Mouse (Mus musculus): Measurements from ENCODE around the gene Prr19. TPM values are rescaled to one million over a fixed set of nuclear protein-coding genes. Genes with fewer than 3 reads are reported as not detected.

Gene Prr19
- polyA plus RNA-seq, 2 experiments = 0.04 TPM; not detected in 1

GRCm38 (mm10) chr7:25313325-25313724 lies 12.1 kb downstream of the Prr19 start:
- no peak for TF ChIP-seq CTCF (IDR thresholded peaks at IDR 0.05; ENCODE audit: low read depth)
- no peak for TF ChIP-seq EP300 (IDR thresholded peaks at IDR 0.05; ENCODE audit: low read depth)
- ATAC-seq (ENCODE audit: insufficient read depth) = no peak
- H3K4me2 ChIP-seq (ENCODE audit: low read depth) = no peak overlapping the region
- no peak for DNase-seq (ENCODE audit: low read depth in 3 of 3, low spot score in 3 of 3)
- WGBS (ENCODE audit: insufficient replicate concordance) = 32% methylated on average over 7 of the region's 7 CpGs
- H3K27me3 ChIP-seq (ENCODE audit: control insufficient read depth, insufficient read depth, low read length) = peaks cover 59% of the 10 kb centered on the region
- no peak overlapping the region for H3K9ac ChIP-seq (replicated peaks)
- no peaks in the 10 kb centered on the region; a peak in 1 of 4 replicates for H3K4me1 ChIP-seq (replicated peaks; ENCODE audit: control insufficient read depth in 2 of 2, insufficient read depth in 2 of 2, low read length in 1 of 2)
- H3K36me3 ChIP-seq (replicated peaks; ENCODE audit: control insufficient read depth, insufficient read depth, low read depth) = no peaks in the 10 kb centered on the region
- H3K9me3 ChIP-seq (ENCODE audit: control insufficient read depth, low read length) = no peaks in the 10 kb centered on the region
- no peak overlapping the region for H3K4me3 ChIP-seq (ENCODE audit: insufficient read depth in 1 of 2, low read depth in 2 of 2, low read length in 2 of 2)
- H3K27ac ChIP-seq = no peak overlapping the region

GRCm38 (mm10) chr7:25314606-25315305 lies 13.5 kb downstream of the Prr19 start:
- TF ChIP-seq CTCF (IDR thresholded peaks at IDR 0.05; ENCODE audit: low read depth) (no peak), EP300 (IDR thresholded peaks at IDR 0.05; ENCODE audit: low read depth) (no peak)
- H3K27me3 ChIP-seq (ENCODE audit: control insufficient read depth, insufficient read depth, low read length) = peaks cover 57% of the 10 kb centered on the region
- no peaks in the 10 kb centered on the region for H3K9me3 ChIP-seq (ENCODE audit: control insufficient read depth, low read length)
- H3K4me1 ChIP-seq (replicated peaks; ENCODE audit: control insufficient read depth in 2 of 2, insufficient read depth in 2 of 2, low read length in 1 of 2) = no peaks in the 10 kb centered on the region; a peak in 1 of 4 replicates
- 3% methylated on average over 51 of the region's 51 CpGs for WGBS (ENCODE audit: insufficient replicate concordance)
- ATAC-seq (ENCODE audit: insufficient read depth) = no peak
- H3K9ac ChIP-seq (replicated peaks) = no peak overlapping the region
- H3K4me3 ChIP-seq (ENCODE audit: insufficient read depth in 1 of 2, low read depth in 2 of 2, low read length in 2 of 2) = peak overlapping the region in 1 of 2 experiments; percentile 20; a peak in 1 of 4 replicates
- no peaks in the 10 kb centered on the region for H3K36me3 ChIP-seq (replicated peaks; ENCODE audit: control insufficient read depth, insufficient read depth, low read depth)
- no peak overlapping the region for H3K27ac ChIP-seq
- DNase-seq (ENCODE audit: low read depth in 3 of 3, low spot score in 3 of 3) = no peak
- peak overlapping the region; percentile 92 for H3K4me2 ChIP-seq (ENCODE audit: low read depth)

DNA sequence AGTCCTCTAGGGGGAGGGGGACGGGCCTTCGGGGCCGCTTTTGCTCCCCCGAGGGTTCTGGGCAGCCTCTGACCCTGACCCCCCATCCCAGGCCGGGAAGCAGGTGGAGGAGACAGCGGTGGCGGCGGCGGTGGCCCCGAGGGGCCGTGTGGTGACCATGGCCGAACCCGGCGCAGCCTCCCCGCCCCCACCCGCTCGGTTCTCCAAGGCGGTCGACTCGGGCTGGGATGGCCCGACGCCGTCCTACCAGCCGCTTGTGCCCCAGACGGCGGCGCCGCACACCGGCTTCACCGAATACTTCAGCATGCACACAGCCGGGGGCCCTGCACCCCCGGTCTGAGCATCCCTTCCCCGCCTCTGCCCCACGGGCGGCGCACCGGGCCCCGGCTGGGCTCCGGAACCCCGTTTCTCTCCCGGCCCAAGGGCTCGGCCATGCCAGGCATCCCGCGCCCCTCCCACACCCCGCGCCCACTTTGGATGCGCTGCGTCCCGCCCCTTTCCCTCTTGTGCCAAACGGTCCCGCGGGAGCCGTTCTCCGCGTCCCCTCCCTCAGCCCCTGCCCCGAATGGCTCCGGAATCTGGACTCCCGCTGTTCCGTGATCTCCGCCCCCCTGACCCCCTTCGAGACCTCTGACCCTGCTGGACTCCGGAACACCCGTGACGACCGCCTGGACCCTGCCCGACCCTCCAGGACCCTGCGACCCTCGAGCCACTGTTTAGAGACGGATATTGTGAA lies 14.3 kb downstream of the Prr19 start:
- H3K27ac ChIP-seq = no peak overlapping the region
- H3K9me3 ChIP-seq (ENCODE audit: control insufficient read depth, low read length) = no peaks in the 10 kb centered on the region
- no peak for DNase-seq (ENCODE audit: low read depth in 3 of 3, low spot score in 3 of 3)
- ATAC-seq (ENCODE audit: insufficient read depth) = no peak
- no peak overlapping the region for H3K9ac ChIP-seq (replicated peaks)
- WGBS (ENCODE audit: insufficient replicate concordance) = 1% methylated on average over 67 of the region's 69 CpGs
- peak overlapping the region in 1 of 2 experiments; percentile 20; a peak in 1 of 4 replicates for H3K4me3 ChIP-seq (ENCODE audit: insufficient read depth in 1 of 2, low read depth in 2 of 2, low read length in 2 of 2)
- TF ChIP-seq EP300 (IDR thresholded peaks at IDR 0.05; ENCODE audit: low read depth) (no peak), CTCF (IDR thresholded peaks at IDR 0.05; ENCODE audit: low read depth) (no peak)
- peaks cover 57% of the 10 kb centered on the region for H3K27me3 ChIP-seq (ENCODE audit: control insufficient read depth, insufficient read depth, low read length)
- no peaks in the 10 kb centered on the region; a peak in 1 of 4 replicates for H3K4me1 ChIP-seq (replicated peaks; ENCODE audit: control insufficient read depth in 2 of 2, insufficient read depth in 2 of 2, low read length in 1 of 2)
- H3K4me2 ChIP-seq (ENCODE audit: low read depth) = peak overlapping the region; percentile 92
- H3K36me3 ChIP-seq (replicated peaks; ENCODE audit: control insufficient read depth, insufficient read depth, low read depth) = no peaks in the 10 kb centered on the region

- peak within 1 kb of the TSS; percentile 69 for H3K9ac ChIP-seq (replicated peaks)
- ATAC-seq (ENCODE audit: insufficient read depth) (peak; percentile 92), DNase-seq (ENCODE audit: low read depth in 3 of 3, low spot score in 3 of 3) (peak; percentile 87 to 89 (median 87))
- H3K27me3 ChIP-seq (ENCODE audit: control insufficient read depth, insufficient read depth, low read length) = peaks cover 48% of the 10 kb centered on the region
- peak within 1 kb of the TSS; percentile 92 for H3K4me2 ChIP-seq (ENCODE audit: low read depth)
- peak within 1 kb of the TSS; percentile 56 to 65 for H3K4me3 ChIP-seq (ENCODE audit: insufficient read depth in 1 of 2, low read depth in 2 of 2, low read length in 2 of 2)
- no peaks in the 10 kb centered on the region for H3K36me3 ChIP-seq (replicated peaks; ENCODE audit: control insufficient read depth, insufficient read depth, low read depth)
- no peaks in the 10 kb centered on the region for H3K9me3 ChIP-seq (ENCODE audit: control insufficient read depth, low read length)
- no peak within 1 kb of the TSS for H3K27ac ChIP-seq
- TF ChIP-seq CTCF (IDR thresholded peaks at IDR 0.05; ENCODE audit: low read depth) (peak; percentile 89), EP300 (IDR thresholded peaks at IDR 0.05; ENCODE audit: low read depth) (no peak)
- WGBS (ENCODE audit: insufficient replicate concordance) = 1% methylated on average over 52 of the region's 52 CpGs
- H3K4me1 ChIP-seq (replicated peaks; ENCODE audit: control insufficient read depth in 2 of 2, insufficient read depth in 2 of 2, low read length in 1 of 2) = no peaks in the 10 kb centered on the region; a peak in 1 of 4 replicates
These were observed 15.6 kb downstream of the Prr19 start, which contains the start of gene Megf8 for GRCm38 (mm10) chr7:25316532-25317445. TSS of gene Megf8 (plus strand) at chr7:25317164.
